8 mouse cellular contexts compared by ENCODE assay signal in genomic region chr10:80041409-80042060, GRCm38 (mm10). TPM values are rescaled to one million over a fixed set of nuclear protein-coding genes. Genes with fewer than 3 reads are reported as not detected.
DNase-seq lines count a peak whose midpoint lies in the region; ATAC-seq and TF ChIP-seq lines count a peak whose summit lies in the region.
"Not testable (repeated sequence)": the region's sequence is repeated elsewhere in the genome, so short reads cannot be mapped to it uniquely, and the experiment has no call there.

No protein-coding gene starts in this region.

- not testable (repeated sequence) for TF ChIP-seq POLR2A in CH12.LX (IDR thresholded peaks at IDR 0.05; ENCODE audit: low read depth, low read length); MEL (IDR thresholded peaks at IDR 0.05; ENCODE audit: control insufficient read depth in 1 of 2, insufficient read depth in 1 of 2, low read depth in 1 of 2, low read length in 2 of 2, poor library complexity in 1 of 2)

- 83% methylated on average over 8 of the region's 8 CpGs for WGBS in embryonic facial prominence, embryonic 13.5 days
- 82% methylated on average over 8 of the region's 8 CpGs for WGBS in heart, embryonic 10.5 days
- 82% methylated on average over 8 of the region's 8 CpGs for WGBS in liver, embryonic 11.5 days
- 75% methylated on average over 8 of the region's 8 CpGs for WGBS in liver, embryonic 12.5 days (ENCODE audit: insufficient replicate concordance)
- 78% methylated on average over 8 of the region's 8 CpGs for WGBS in liver, embryonic 13.5 days (ENCODE audit: insufficient replicate concordance)

- H3K4me1 ChIP-seq in CH12.LX (ENCODE audit: control insufficient read depth in 1 of 2, insufficient read depth in 2 of 2), result peaks cover 6 to 24% of the 10 kb centered on the region in 2 experiments
- not testable (repeated sequence) for H3K4me1 ChIP-seq in MEL (ENCODE audit: control insufficient read depth in 1 of 2, insufficient read depth in 2 of 2, low read length in 2 of 2)
- H3K4me1 ChIP-seq in embryonic facial prominence, embryonic 13.5 days, result peaks cover 15% of the 10 kb centered on the region
- H3K4me1 ChIP-seq in heart, embryonic 10.5 days, result peaks cover 22% of the 10 kb centered on the region
- H3K4me1 ChIP-seq in liver, embryonic 11.5 days (replicated peaks; ENCODE audit: control insufficient read depth, insufficient read depth, low read length), result peaks cover 14% of the 10 kb centered on the region
- peaks cover 44% of the 10 kb centered on the region for H3K4me1 ChIP-seq in liver, embryonic 12.5 days
- H3K4me1 ChIP-seq in liver, embryonic 13.5 days (replicated peaks), result peaks cover 38% of the 10 kb centered on the region

- ATAC-seq in embryonic facial prominence, embryonic 13.5 days (ENCODE audit: insufficient number of reproducible peaks, insufficient read depth, low FRiP score, low TSS enrichment, low read depth); liver, embryonic 11.5 days (replicated peaks; ENCODE audit: low FRiP score); liver, embryonic 12.5 days; liver, embryonic 13.5 days (ENCODE audit: low read depth): not testable (repeated sequence)

- in situ Hi-C loops in CH12.LX (cut with MboI; ENCODE audit: low pct_ligation_motif_present, low pct_unique_long_range_greater_than_20kb, low sequenced_read_pairs), result not testable (repeated sequence)

- not testable (repeated sequence) for H3K4me3 ChIP-seq in CH12.LX (replicated peaks in 1 of 3; ENCODE audit: low read depth in 2 of 3, low read length in 2 of 3, poor library complexity in 1 of 3); MEL (ENCODE audit: control insufficient read depth in 1 of 2, insufficient read depth in 1 of 2, low read depth in 2 of 2, low read length in 2 of 2); embryonic facial prominence, embryonic 13.5 days; gastrocnemius, adult 2 months; heart, embryonic 10.5 days; liver, embryonic 11.5 days (ENCODE audit: low read depth, low read length); liver, embryonic 12.5 days; liver, embryonic 13.5 days (replicated peaks)

- H3K79me2 ChIP-seq in CH12.LX (replicated peaks; ENCODE audit: control insufficient read depth, extremely low read depth, insufficient read depth, poor library complexity, severe bottlenecking), result peaks cover 20% of the 10 kb centered on the region
- peaks cover 19% of the 10 kb centered on the region for H3K79me2 ChIP-seq in MEL (ENCODE audit: control insufficient read depth, insufficient read depth, low read length, poor library complexity)

- H3K36me3 ChIP-seq in CH12.LX (replicated peaks in 1 of 2; ENCODE audit: control insufficient read depth in 1 of 2, insufficient read depth in 1 of 2, low read length in 1 of 2), result peaks cover 20 to 22% of the 10 kb centered on the region in 2 experiments
- H3K36me3 ChIP-seq in MEL (ENCODE audit: control insufficient read depth in 1 of 2, insufficient read depth in 2 of 2, low read length in 2 of 2), result not testable (repeated sequence)
- peaks cover 19% of the 10 kb centered on the region for H3K36me3 ChIP-seq in embryonic facial prominence, embryonic 13.5 days
- H3K36me3 ChIP-seq in heart, embryonic 10.5 days, result peaks cover 21% of the 10 kb centered on the region
- H3K36me3 ChIP-seq in liver, embryonic 11.5 days (ENCODE audit: control insufficient read depth, insufficient read depth, low read length), result peaks cover 18% of the 10 kb centered on the region; the same call in 1 of the 2 replicates
- H3K36me3 ChIP-seq in liver, embryonic 12.5 days, result peaks cover 22% of the 10 kb centered on the region
- H3K36me3 ChIP-seq in liver, embryonic 13.5 days, result peaks cover 20% of the 10 kb centered on the region

- TF ChIP-seq EP300 in CH12.LX (IDR thresholded peaks at IDR 0.05; ENCODE audit: low read length); MEL (IDR thresholded peaks at IDR 0.05; ENCODE audit: low read depth in 1 of 2, low read length in 2 of 2): not testable (repeated sequence)

- not testable (repeated sequence) for TF ChIP-seq CTCF in CH12.LX (conservative IDR thresholded peaks at IDR 0.05 in 1 of 2, IDR thresholded peaks at IDR 0.05 in 1 of 2; ENCODE audit: low read depth in 2 of 2, low read length in 2 of 2); MEL (IDR thresholded peaks at IDR 0.05 in 2 of 3, conservative IDR thresholded peaks at IDR 0.05 in 1 of 3; ENCODE audit: control insufficient read depth in 1 of 3, insufficient read depth in 1 of 3, low read depth in 2 of 3, low read length in 3 of 3, poor library complexity in 1 of 3, severe bottlenecking in 1 of 3); gastrocnemius, adult 2 months (IDR thresholded peaks at IDR 0.05)

- H3K27ac ChIP-seq in CH12.LX (ENCODE audit: insufficient read depth, low read depth); MEL (ENCODE audit: control insufficient read depth, low read depth, low read length): not testable (repeated sequence)
- peak overlapping the region; percentile 33; the same call in 1 of the 2 replicates for H3K27ac ChIP-seq in embryonic facial prominence, embryonic 13.5 days
- H3K27ac ChIP-seq in gastrocnemius, adult 2 months, result peak overlapping the region; percentile 5; the same call in 1 of the 2 replicates
- 0 out of 2 replicates have a peak overlapping the region, but pooled peaks have one; percentile 0 for H3K27ac ChIP-seq in heart, embryonic 10.5 days
- H3K27ac ChIP-seq in liver, embryonic 11.5 days (ENCODE audit: low read depth, low read length), result peak overlapping the region; percentile 3; the same call in 1 of the 2 replicates
- peak overlapping the region; percentile 36 for H3K27ac ChIP-seq in liver, embryonic 12.5 days
- peak overlapping the region; percentile 43; the same call in 1 of the 2 replicates for H3K27ac ChIP-seq in liver, embryonic 13.5 days

- dilution Hi-C loops in CH12.LX (cut with MboI; ENCODE audit: extremely low pct_ligation_motif_present, extremely low pct_unique_long_range_greater_than_20kb, low sequenced_read_pairs), result not testable (repeated sequence)

- H3K9ac ChIP-seq in CH12.LX (ENCODE audit: insufficient read depth, low read depth); MEL (ENCODE audit: control insufficient read depth, low read depth, low read length, poor library complexity, severe bottlenecking); embryonic facial prominence, embryonic 13.5 days; liver, embryonic 11.5 days (ENCODE audit: low read depth, low read length); liver, embryonic 12.5 days: not testable (repeated sequence)
- peak overlapping the region; percentile 22; the same call in 1 of the 2 replicates for H3K9ac ChIP-seq in liver, embryonic 13.5 days

- intact Hi-C loops in gastrocnemius, adult 2 months (cut with DNase I), result not testable (repeated sequence)

- DNase-seq in CH12.LX (ENCODE audit: extremely low read depth); MEL (ENCODE audit: low read depth, low spot score); gastrocnemius, adult 2 months; heart, embryonic 10.5 days (ENCODE audit: low spot score); liver, embryonic 11.5 days (ENCODE audit: low spot score); liver, embryonic 13.5 days: not testable (repeated sequence)

- not testable (repeated sequence) for H3K9me3 ChIP-seq in CH12.LX (replicated peaks; ENCODE audit: low read length); MEL (replicated peaks; ENCODE audit: insufficient read depth, low read length); embryonic facial prominence, embryonic 13.5 days; heart, embryonic 10.5 days; liver, embryonic 11.5 days (ENCODE audit: control insufficient read depth, low read length); liver, embryonic 12.5 days (replicated peaks); liver, embryonic 13.5 days (replicated peaks)

- not testable (repeated sequence) for H3K4me2 ChIP-seq in CH12.LX (ENCODE audit: insufficient read depth, low read depth, poor library complexity, severe bottlenecking); embryonic facial prominence, embryonic 13.5 days; liver, embryonic 11.5 days; liver, embryonic 12.5 days; liver, embryonic 13.5 days

- not testable (repeated sequence) for TF ChIP-seq RAD21 in CH12.LX (IDR thresholded peaks at IDR 0.05; ENCODE audit: low read depth, low read length); MEL (IDR thresholded peaks at IDR 0.05; ENCODE audit: low read depth, low read length)

- not testable (repeated sequence) for H3K27me3 ChIP-seq in CH12.LX (replicated peaks); MEL (ENCODE audit: control insufficient read depth in 1 of 2, insufficient read depth in 2 of 2, low read length in 2 of 2); embryonic facial prominence, embryonic 13.5 days; heart, embryonic 10.5 days (ENCODE audit: insufficient read depth, poor library complexity, severe bottlenecking); liver, embryonic 11.5 days (replicated peaks; ENCODE audit: control insufficient read depth, insufficient read depth, low read length); liver, embryonic 12.5 days (replicated peaks); liver, embryonic 13.5 days

RNA-seq across cellular contexts. Expression of gene Polr2e, which starts 1.9 kb away (rescaled TPM):
- total RNA-seq in CH12.LX (2012; rRNA removed) (127 and 132 TPM in 2 replicates), CH12.LX (2014; rRNA removed) (98.3 and 105 TPM in 2 replicates), MEL (2012; rRNA removed) (156 and 169 TPM in 2 replicates)
- polyA plus RNA-seq in CH12.LX (2012; ENCODE audit: insufficient read length, low read depth) (194 and 227 TPM in 2 replicates), MEL (2012; ENCODE audit: insufficient read depth in 1 of 2, insufficient read length in 2 of 2, low read depth in 1 of 2, low replicate concordance in 2 of 2, missing spikeins in 1 of 2) (100 to 1,000 TPM; 258 to 279 TPM)
- 247 and 265 TPM in 2 replicates for polyA plus RNA-seq in embryonic facial prominence, embryonic 13.5 days (2015; fragmentation: Nextera tagmentation; extraction: Ambion mirVana)
- 10 to 100 TPM; 42.0 to 50.9 TPM for total RNA-seq in gastrocnemius, adult 2 months (2021)
- 181 and 233 TPM in 2 replicates for polyA plus RNA-seq in heart, embryonic 10.5 days (2016; fragmentation: Nextera tagmentation; extraction: Ambion mirVana)
- polyA plus RNA-seq in liver, embryonic 11.5 days (2014; fragmentation: Nextera tagmentation; extraction: Ambion mirVana), result 239 and 256 TPM in 2 replicates
- 142 and 147 TPM in 2 replicates for polyA plus RNA-seq in liver, embryonic 12.5 days (2016; fragmentation: Nextera tagmentation; extraction: Ambion mirVana)
- 120 and 122 TPM in 2 replicates for polyA plus RNA-seq in liver, embryonic 13.5 days (2015; fragmentation: Nextera tagmentation; extraction: Ambion mirVana)

RNA-seq across cellular contexts. Expression of gene Gpx4, which starts 5.4 kb away (rescaled TPM):
- 368 and 459 TPM in 2 replicates for total RNA-seq in CH12.LX (2012; rRNA removed)
- total RNA-seq in CH12.LX (2014; rRNA removed), result 352 and 386 TPM in 2 replicates
- polyA plus RNA-seq in CH12.LX (2012; ENCODE audit: insufficient read length, low read depth), result 332 and 353 TPM in 2 replicates
- 422 and 508 TPM in 2 replicates for total RNA-seq in MEL (2012; rRNA removed)
- polyA plus RNA-seq in MEL (2012; ENCODE audit: insufficient read depth in 1 of 2, insufficient read length in 2 of 2, low read depth in 1 of 2, low replicate concordance in 2 of 2, missing spikeins in 1 of 2), result 100 to 1,000 TPM in 1 of 2 experiments, not detected in 1; 536 TPM
- 445 and 488 TPM in 2 replicates for polyA plus RNA-seq in embryonic facial prominence, embryonic 13.5 days (2015; fragmentation: Nextera tagmentation; extraction: Ambion mirVana)
- total RNA-seq in gastrocnemius, adult 2 months (2021), result 100 to 1,000 TPM; 552 to 603 TPM
- 767 and 797 TPM in 2 replicates for polyA plus RNA-seq in heart, embryonic 10.5 days (2016; fragmentation: Nextera tagmentation; extraction: Ambion mirVana)
- polyA plus RNA-seq in liver, embryonic 11.5 days (2014; fragmentation: Nextera tagmentation; extraction: Ambion mirVana), result 761 and 762 TPM in 2 replicates
- polyA plus RNA-seq in liver, embryonic 12.5 days (2016; fragmentation: Nextera tagmentation; extraction: Ambion mirVana), result 682 and 685 TPM in 2 replicates
- 677 TPM in 2 replicates for polyA plus RNA-seq in liver, embryonic 13.5 days (2015; fragmentation: Nextera tagmentation; extraction: Ambion mirVana)

RNA-seq across cellular contexts. Expression of gene Arhgap45, which starts 25.1 kb away (rescaled TPM):
- total RNA-seq in CH12.LX (2012; rRNA removed) (23.4 and 25.9 TPM in 2 replicates), CH12.LX (2014; rRNA removed) (10.3 and 11.8 TPM in 2 replicates), MEL (2012; rRNA removed) (25.2 and 26.2 TPM in 2 replicates)
- polyA plus RNA-seq in CH12.LX (2012; ENCODE audit: insufficient read length, low read depth) (20.2 and 21.2 TPM in 2 replicates), MEL (2012; ENCODE audit: insufficient read depth in 1 of 2, insufficient read length in 2 of 2, low read depth in 1 of 2, low replicate concordance in 2 of 2, missing spikeins in 1 of 2) (10 to 100 TPM in 1 of 2 experiments, not detected in 1; 53.6 TPM)
- polyA plus RNA-seq in embryonic facial prominence, embryonic 13.5 days (2015; fragmentation: Nextera tagmentation; extraction: Ambion mirVana), result 3.9 and 4.6 TPM in 2 replicates
- total RNA-seq in gastrocnemius, adult 2 months (2021), result 1 to 10 TPM in 1 of 2 experiments, under 1 TPM in 1; 0.97 to 1.4 TPM
- polyA plus RNA-seq in heart, embryonic 10.5 days (2016; fragmentation: Nextera tagmentation; extraction: Ambion mirVana), result 12.0 and 16.7 TPM in 2 replicates
- polyA plus RNA-seq in liver, embryonic 11.5 days (2014; fragmentation: Nextera tagmentation; extraction: Ambion mirVana), result 29.0 and 29.4 TPM in 2 replicates
- 22.3 and 22.8 TPM in 2 replicates for polyA plus RNA-seq in liver, embryonic 12.5 days (2016; fragmentation: Nextera tagmentation; extraction: Ambion mirVana)
- polyA plus RNA-seq in liver, embryonic 13.5 days (2015; fragmentation: Nextera tagmentation; extraction: Ambion mirVana), result 14.3 and 14.9 TPM in 2 replicates

RNA-seq across cellular contexts. Expression of gene Abca7, which starts 45.2 kb away (rescaled TPM):
- 6.8 and 7.0 TPM in 2 replicates for total RNA-seq in CH12.LX (2012; rRNA removed)
- total RNA-seq in CH12.LX (2014; rRNA removed), result 2.3 TPM in 2 replicates
- polyA plus RNA-seq in CH12.LX (2012; ENCODE audit: insufficient read length, low read depth), result 5.4 and 6.1 TPM in 2 replicates
- 7.4 and 7.7 TPM in 2 replicates for total RNA-seq in MEL (2012; rRNA removed)
- 10 to 100 TPM in 1 of 2 experiments, not detected in 1; 16.8 TPM for polyA plus RNA-seq in MEL (2012; ENCODE audit: insufficient read depth in 1 of 2, insufficient read length in 2 of 2, low read depth in 1 of 2, low replicate concordance in 2 of 2, missing spikeins in 1 of 2)
- polyA plus RNA-seq in embryonic facial prominence, embryonic 13.5 days (2015; fragmentation: Nextera tagmentation; extraction: Ambion mirVana), result 2.2 and 2.6 TPM in 2 replicates
- total RNA-seq in gastrocnemius, adult 2 months (2021), result 1 to 10 TPM; 6.7 to 7.2 TPM
- 2.8 and 4.1 TPM in 2 replicates for polyA plus RNA-seq in heart, embryonic 10.5 days (2016; fragmentation: Nextera tagmentation; extraction: Ambion mirVana)
- polyA plus RNA-seq in liver, embryonic 11.5 days (2014; fragmentation: Nextera tagmentation; extraction: Ambion mirVana), result 7.7 and 8.6 TPM in 2 replicates
- polyA plus RNA-seq in liver, embryonic 12.5 days (2016; fragmentation: Nextera tagmentation; extraction: Ambion mirVana), result 10.5 and 12.1 TPM in 2 replicates
- polyA plus RNA-seq in liver, embryonic 13.5 days (2015; fragmentation: Nextera tagmentation; extraction: Ambion mirVana), result 6.3 and 7.4 TPM in 2 replicates

RNA-seq across cellular contexts. Expression of gene Cnn2, which starts 53.2 kb away (rescaled TPM):
- total RNA-seq in CH12.LX (2012; rRNA removed) (26.3 and 26.9 TPM in 2 replicates), CH12.LX (2014; rRNA removed) (46.3 and 49.0 TPM in 2 replicates), MEL (2012; rRNA removed) (8.7 and 9.1 TPM in 2 replicates)
- polyA plus RNA-seq in CH12.LX (2012; ENCODE audit: insufficient read length, low read depth) (52.6 and 62.7 TPM in 2 replicates), MEL (2012; ENCODE audit: insufficient read depth in 1 of 2, insufficient read length in 2 of 2, low read depth in 1 of 2, low replicate concordance in 2 of 2, missing spikeins in 1 of 2) (10 to 100 TPM in 1 of 2 experiments, not detected in 1; 25.3 TPM)
- 298 and 319 TPM in 2 replicates for polyA plus RNA-seq in embryonic facial prominence, embryonic 13.5 days (2015; fragmentation: Nextera tagmentation; extraction: Ambion mirVana)
- total RNA-seq in gastrocnemius, adult 2 months (2021), result 1 to 10 TPM; 3.9 to 9.7 TPM
- polyA plus RNA-seq in heart, embryonic 10.5 days (2016; fragmentation: Nextera tagmentation; extraction: Ambion mirVana), result 408 and 456 TPM in 2 replicates
- polyA plus RNA-seq in liver, embryonic 11.5 days (2014; fragmentation: Nextera tagmentation; extraction: Ambion mirVana), result 115 and 124 TPM in 2 replicates
- polyA plus RNA-seq in liver, embryonic 12.5 days (2016; fragmentation: Nextera tagmentation; extraction: Ambion mirVana), result 68.2 and 75.4 TPM in 2 replicates
- polyA plus RNA-seq in liver, embryonic 13.5 days (2015; fragmentation: Nextera tagmentation; extraction: Ambion mirVana), result 45.8 and 49.6 TPM in 2 replicates
